ENCODE assay signal across 25 mouse cellular contexts in genomic region chr2:167247823-167248222, GRCm38 (mm10). TPM values are rescaled to one million over a fixed set of nuclear protein-coding genes. Genes with fewer than 3 reads are reported as not detected.
"Had no signal": no experiment of that assay in that cellular context is flagged by ENCODE, and none has a peak within 500 bp of the region (broad histone marks: within the 10 kb centered on the region; RNA-seq: fewer than 3 reads in every experiment).

No protein-coding gene starts in this region.

- H3K27ac ChIP-seq: gastrocnemius, adult 2 months; heart, embryonic 10.5 days; hindbrain, embryonic 12.5 days; hindbrain, embryonic 14.5 days; intestine, embryonic 15.5 days; layer of hippocampus, adult 2 months; left cerebral cortex, adult 2 months; limb, embryonic 10.5 days; limb, embryonic 12.5 days; liver, embryonic 13.5 days had no signal

- H3K9me3 ChIP-seq: heart, embryonic 10.5 days; intestine, embryonic 15.5 days; limb, embryonic 10.5 days had no signal

- H3K4me2 ChIP-seq: heart, embryonic 12.5 days; hindbrain, embryonic 12.5 days; hindbrain, embryonic 14.5 days; intestine, embryonic 15.5 days; limb, embryonic 12.5 days; liver, embryonic 11.5 days; liver, embryonic 13.5 days had no signal

- H3K4me1 ChIP-seq: liver, embryonic 13.5 days had no signal

- ATAC-seq: hindbrain, embryonic 16.5 days; inflammation-experienced regulatory T-cells, adult 6 months; intestine, embryonic 15.5 days; intestine, postnatal 0 days had no signal

- H3K27me3 ChIP-seq: heart, embryonic 12.5 days; hindbrain, embryonic 12.5 days; intestine, embryonic 15.5 days; limb, embryonic 12.5 days; liver, embryonic 13.5 days had no signal

- DNase-seq: gastrocnemius, adult 2 months; gastrocnemius, postnatal 10 days; gastrocnemius, postnatal 25 days; heart, adult 18-20 months; heart, postnatal 10 days; heart, postnatal 4 days; kidney, adult 18-20 months; kidney, adult 8-10 months; kidney, postnatal 14 days; kidney, postnatal 36 days; liver; liver, embryonic 13.5 days had no signal

- H3K9ac ChIP-seq: heart, embryonic 12.5 days; hindbrain, embryonic 12.5 days; hindbrain, embryonic 14.5 days; intestine, embryonic 15.5 days; limb, embryonic 12.5 days; liver, embryonic 13.5 days had no signal

- H3K4me3 ChIP-seq: gastrocnemius, adult 2 months; heart, embryonic 10.5 days; heart, embryonic 12.5 days; hindbrain, embryonic 12.5 days; intestine, embryonic 15.5 days; layer of hippocampus, adult 2 months; left cerebral cortex, adult 2 months; limb, embryonic 10.5 days; limb, embryonic 12.5 days; liver, embryonic 13.5 days had no signal

- H3K36me3 ChIP-seq: heart, embryonic 10.5 days; heart, embryonic 12.5 days; hindbrain, embryonic 12.5 days; intestine, embryonic 15.5 days; limb, embryonic 10.5 days; limb, embryonic 12.5 days; liver, embryonic 13.5 days had no signal

RNA-seq across cellular contexts. Expression of gene Ptgis, which starts 7.4 kb away (rescaled TPM):
- polyA plus RNA-seq: inflammation-experienced regulatory T-cells, adult 6 months had no signal
